8 mouse cellular contexts compared by ENCODE assay signal in the genomic region with DNA sequence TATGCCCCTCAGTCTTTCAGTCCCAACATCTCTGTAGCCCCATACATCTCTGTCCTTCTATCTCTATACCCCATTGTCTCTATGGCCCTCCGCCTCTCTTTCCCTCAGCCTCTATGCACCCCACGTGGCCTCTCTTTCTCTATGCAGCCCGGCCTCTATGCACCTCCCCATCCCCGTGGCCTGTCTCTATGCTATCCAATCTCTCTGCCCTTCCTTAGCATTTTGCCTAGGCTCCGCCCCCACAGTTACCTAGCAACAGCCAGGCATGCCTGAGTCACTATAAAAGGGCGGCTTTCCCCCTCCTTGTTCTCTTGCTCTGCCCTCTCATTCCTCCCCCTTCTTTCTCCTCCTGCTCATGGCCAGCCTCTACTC. TPM values are rescaled to one million over a fixed set of nuclear protein-coding genes. Genes with fewer than 3 reads are reported as not detected.
DNase-seq lines count a peak whose midpoint lies in the region; ATAC-seq lines count a peak whose summit lies in the region.

No protein-coding gene starts in this region.

- intact Hi-C loops in left cerebral cortex, postnatal 10 days (cut with DNase I) = no loop called here

- H3K27ac ChIP-seq in intestine, embryonic 14.5 days (ENCODE audit: low read depth) = peak overlapping the region; percentile 44

- H3K4me3 ChIP-seq in intestine, embryonic 14.5 days (ENCODE audit: low read depth, low read length) = peak overlapping the region; percentile 24

- H3K27me3 ChIP-seq in intestine, embryonic 14.5 days (replicated peaks; ENCODE audit: control insufficient read depth, insufficient read depth, low read length) = no peaks in the 10 kb centered on the region

- DNase-seq in adrenal gland, adult 2 months = peak; percentile 91
- peak; percentile 92 for DNase-seq in embryo, embryonic 11 days
- DNase-seq in gastrocnemius, postnatal 25 days = peak; percentile 60
- no peak for DNase-seq in intestine, embryonic 14.5 days (ENCODE audit: low spot score)
- DNase-seq in left cerebral cortex, postnatal 10 days (ENCODE audit: extremely low spot score in 1 of 2, low spot score in 2 of 2) = peak; percentile 62 to 88
- DNase-seq in right cerebral cortex, postnatal 36 days (ENCODE audit: low spot score in 2 of 2) = peak; percentile 51 to 66
- no peak for DNase-seq in MN1 (ENCODE audit: low spot score)

- H3K4me2 ChIP-seq in intestine, embryonic 14.5 days (ENCODE audit: low read length) = peak overlapping the region; percentile 51

- 13% methylated on average over 6 of the region's 6 CpGs for WGBS in intestine, embryonic 14.5 days

- H3K36me3 ChIP-seq in intestine, embryonic 14.5 days (ENCODE audit: control insufficient read depth, insufficient read depth, low read length) = no peaks in the 10 kb centered on the region

- no peaks in the 10 kb centered on the region for H3K9me3 ChIP-seq in intestine, embryonic 14.5 days (ENCODE audit: control insufficient read depth, low read length)

- peak; percentile 92 for ATAC-seq in intestine, embryonic 14.5 days (replicated peaks; ENCODE audit: low FRiP score, low TSS enrichment, low read depth)
- ATAC-seq in megakaryocyte progenitor cell, adult 5-6 weeks (replicated peaks; ENCODE audit: poor library complexity) = peak; percentile 86

- H3K4me1 ChIP-seq in intestine, embryonic 14.5 days (replicated peaks; ENCODE audit: control insufficient read depth, insufficient read depth, low read length) = no peaks in the 10 kb centered on the region

- peak overlapping the region; percentile 49 for H3K9ac ChIP-seq in intestine, embryonic 14.5 days (ENCODE audit: low read length)

RNA-seq across cellular contexts. Expression of a gene that starts 11.8 kb away (rescaled TPM):
- 10 to 100 TPM; 42.3 to 45.0 TPM for total RNA-seq in adrenal gland, adult 2 months (2021)
- polyA plus RNA-seq in adrenal gland, adult 2 months (2012; rRNA removed) = 6.7 and 10.2 TPM in 2 replicates
- total RNA-seq in gastrocnemius, postnatal 25 days (2021) = 10 to 100 TPM; 25.9 to 28.3 TPM
- 41.0 and 44.0 TPM in 2 replicates for polyA plus RNA-seq in intestine, embryonic 14.5 days (2014; fragmentation: Nextera tagmentation; extraction: Ambion mirVana)
- total RNA-seq in left cerebral cortex, postnatal 10 days (2021) = 10 to 100 TPM; 69.7 to 77.1 TPM
- total RNA-seq in megakaryocyte progenitor cell, adult 5-6 weeks (2015) = 20.9 and 27.9 TPM in 2 replicates
- total RNA-seq in megakaryocyte progenitor cell, adult 5-6 weeks (2017) = 39.2 and 46.3 TPM in 2 replicates

Comparison
In these comparisons a context has a peak if more than half of its experiments do, and no peak if none do; other contexts are left out.
1. DNase-seq: peak in adrenal gland, adult 2 months (single experiment), embryo, embryonic 11 days (single experiment), gastrocnemius, postnatal 25 days (single experiment), left cerebral cortex, postnatal 10 days (2 of 2) and right cerebral cortex, postnatal 36 days (2 of 2); none in intestine, embryonic 14.5 days (single experiment) and MN1 (single experiment).